Mouse (Mus musculus): ENCODE measurements around the gene Zfp398.

GRCm38 (mm10) chr6:47835984-47836521 lies 592 bp downstream of the Zfp398 start:
- no peak for TF ChIP-seq POLR2A (IDR thresholded peaks at IDR 0.05; ENCODE audit: low read depth, low read length)
- no peak for TF ChIP-seq CTCF (IDR thresholded peaks at IDR 0.05; ENCODE audit: extremely low read depth, insufficient read length, insufficient replicate concordance, low read depth, low read length)

All from small intestine, adult 2 months (tissue).